Mouse (Mus musculus) testis, adult 2 months (tissue): Measurements from ENCODE around the gene Fis1. TPM values are rescaled to one million over a fixed set of nuclear protein-coding genes. Genes with fewer than 3 reads are reported as not detected.
"Not testable (repeated sequence)": the region's sequence is repeated elsewhere in the genome, so short reads cannot be mapped to it uniquely, and the experiment has no call there.

Experiments used
- H3K27ac ChIP-seq: fragments of 200-500 bp; 2 replicates; pipeline ENCODE4 v1.5.1; 2012; ENCODE audit warnings: low read depth, low read length; ENCODE audit not compliant: control insufficient read depth, insufficient read depth
- H3K27me3 ChIP-seq: fragments of 200-500 bp; 2 replicates; pipeline ENCODE4 v1.6.1; 2012; ENCODE audit warnings: mild to moderate bottlenecking, low read length, moderate library complexity; ENCODE audit not compliant: control insufficient read depth, insufficient read depth
- H3K36me3 ChIP-seq: fragments of 200-500 bp; 2 replicates; pipeline ENCODE4 v1.6.1; 2012; ENCODE audit warnings: mild to moderate bottlenecking, low read length; ENCODE audit not compliant: control insufficient read depth, insufficient read depth
- H3K4me1 ChIP-seq: fragments of 200-500 bp; 2 replicates; pipeline ENCODE4 v1.6.1; 2012; ENCODE audit warnings: low read length; ENCODE audit not compliant: control insufficient read depth, insufficient read depth
- H3K4me3 ChIP-seq: fragments of 200-500 bp; 2 replicates; pipeline ENCODE4 v1.5.1; 2012; ENCODE audit warnings: low read depth, mild to moderate bottlenecking, low read length, moderate library complexity, mixed read lengths; ENCODE audit not compliant: control insufficient read depth
- CTCF ChIP-seq: fragments of 200-500 bp; IDR thresholded peaks from 2 replicates; pipeline ENCODE4 v1.5.1; 2012; ENCODE audit warnings: low read depth, mild to moderate bottlenecking, inconsistent platforms, low read length, moderate library complexity; ENCODE audit not compliant: control insufficient read depth, insufficient read depth, insufficient replicate concordance
- POLR2A ChIP-seq: fragments of 200-500 bp; IDR thresholded peaks from 2 replicates; pipeline ENCODE4 v1.6.1; 2012; ENCODE audit warnings: low read depth, mild to moderate bottlenecking, inconsistent platforms, low read length, moderate library complexity; ENCODE audit not compliant: control insufficient read depth
- polyA plus RNA-seq: library from polyadenylated mRNA; depleted of rRNA; stranded (reverse); fragments of >200 nt; gene quantifications from 2 replicates; pipeline ENCODE4 v1.2.3, GENCODE M21; 2012

Gene Fis1
- polyA plus RNA-seq, 1 experiment, result 71.3 TPM

DNA sequence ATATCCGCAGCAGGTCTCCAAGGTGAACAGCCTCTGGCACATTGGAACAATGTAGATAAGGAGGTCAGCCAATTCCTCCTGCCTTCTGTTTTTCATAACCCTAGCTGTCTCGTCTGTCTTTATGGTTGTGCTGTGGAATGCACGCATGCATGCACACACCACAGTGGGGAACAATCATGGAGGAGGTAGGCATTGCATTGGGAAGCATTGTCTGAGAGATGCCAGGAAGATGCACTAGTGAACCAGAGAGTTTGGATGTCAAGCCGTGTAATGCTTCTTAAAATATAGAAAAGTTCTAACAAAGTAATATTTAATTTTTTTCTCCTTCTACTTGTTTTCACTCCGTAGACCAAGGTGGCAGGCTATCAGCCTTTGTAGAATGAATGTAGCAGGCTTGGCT lies 20.1 kb upstream of the Fis1 start:
- Histone ChIP-seq H3K4me1 (peaks cover 12% of the 10 kb centered on the region), H3K27me3 (no peaks in the 10 kb centered on the region), H3K27ac (no peak overlapping the region), H3K36me3 (no peaks in the 10 kb centered on the region; the same call in 1 of the 2 replicates), H3K4me3 (no peak overlapping the region)
- TF ChIP-seq CTCF, result no peak

DNA sequence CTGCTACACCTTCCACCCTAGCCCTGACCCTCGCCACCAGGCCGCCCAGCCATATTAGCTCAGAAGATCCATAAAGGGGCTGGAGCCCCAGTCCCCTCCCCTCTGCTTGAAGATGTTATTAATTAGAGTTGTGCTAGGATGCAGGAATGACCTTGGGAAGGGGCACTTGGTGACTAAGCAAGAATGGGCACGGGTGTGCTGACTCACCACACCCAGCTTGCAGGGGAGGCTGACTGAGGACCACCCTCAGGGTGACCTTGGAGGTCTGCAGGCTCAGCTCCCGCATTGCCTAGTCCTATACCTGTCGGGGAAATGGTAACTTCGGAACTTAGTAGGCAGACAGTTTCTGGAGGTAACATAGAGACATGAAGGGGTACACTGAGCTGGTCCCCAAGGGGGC lies 19.1 kb upstream of the Fis1 start:
- H3K27ac ChIP-seq, result no peak overlapping the region
- no peaks in the 10 kb centered on the region for H3K27me3 ChIP-seq
- H3K36me3 ChIP-seq, result no peaks in the 10 kb centered on the region; the same call in 1 of the 2 replicates
- TF ChIP-seq CTCF, result no peak
- no peak for TF ChIP-seq POLR2A
- H3K4me3 ChIP-seq, result no peak overlapping the region
- peaks cover 13% of the 10 kb centered on the region for H3K4me1 ChIP-seq

DNA sequence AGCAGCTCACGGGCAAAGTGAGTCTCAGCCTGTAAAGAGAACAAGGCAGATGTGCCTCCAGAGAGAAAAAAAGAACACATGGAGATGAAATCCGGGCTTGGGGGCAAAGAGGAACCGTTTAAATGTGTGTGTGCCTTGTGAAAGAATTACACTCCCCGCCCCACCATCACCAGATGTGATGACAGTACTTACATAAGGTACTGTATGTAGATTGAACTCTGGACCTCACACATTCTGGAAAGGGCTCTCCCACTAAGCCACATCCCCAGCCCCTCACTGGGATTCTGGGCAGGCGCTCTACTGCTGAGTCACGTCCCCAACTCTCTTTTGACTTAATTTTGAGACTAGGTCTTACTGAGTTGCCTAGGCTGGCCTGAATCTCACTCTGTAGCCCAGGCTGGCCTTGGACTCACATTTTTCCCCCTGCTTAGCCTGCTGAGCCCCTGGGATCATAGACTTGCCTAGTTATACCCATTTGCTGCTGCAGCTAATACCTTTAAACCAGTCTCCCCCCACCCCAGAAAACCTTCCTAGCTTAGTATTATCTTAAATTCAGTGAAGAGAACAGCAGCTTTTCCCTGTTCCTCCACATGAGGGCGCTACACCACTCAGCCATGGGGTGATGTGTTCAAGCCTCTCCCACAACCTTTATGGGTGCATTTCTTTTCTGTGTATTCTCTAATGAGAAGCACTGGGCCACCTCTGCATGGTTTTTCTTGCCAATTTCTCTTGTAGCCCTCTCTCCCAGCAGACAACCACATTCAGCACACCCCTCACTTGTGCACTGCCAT lies 17.0 kb upstream of the Fis1 start:
- Histone ChIP-seq H3K27me3 (no peaks in the 10 kb centered on the region), H3K4me1 (peaks cover 13% of the 10 kb centered on the region), H3K27ac (no peak overlapping the region), H3K4me3 (no peak overlapping the region), H3K36me3 (no peaks in the 10 kb centered on the region)
- TF ChIP-seq POLR2A, result no peak
- TF ChIP-seq CTCF, result peak; percentile 30; the same call in 1 of the 2 replicates

DNA sequence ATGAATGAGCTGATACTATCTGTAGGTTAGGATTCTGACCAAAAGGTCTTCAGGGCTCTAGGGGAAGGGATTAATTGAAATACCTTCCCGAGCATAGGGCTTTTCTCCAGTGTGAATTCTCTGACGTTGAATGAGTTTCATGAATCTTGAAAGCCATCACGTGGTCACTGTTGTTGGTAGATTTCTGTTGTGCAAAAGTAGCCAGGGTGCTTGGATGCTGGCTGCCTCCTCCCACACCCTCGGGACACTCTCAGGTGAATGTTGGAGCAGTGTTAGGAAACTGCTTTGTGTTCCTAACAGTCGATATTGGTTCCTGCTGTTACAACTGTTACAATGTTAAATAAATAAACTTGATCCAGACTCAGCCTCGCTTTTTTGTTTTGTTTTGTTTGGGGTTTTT lies 16.3 kb upstream of the Fis1 start:
- Histone ChIP-seq H3K4me1 (peaks cover 13% of the 10 kb centered on the region), H3K4me3 (no peak overlapping the region), H3K27me3 (no peaks in the 10 kb centered on the region), H3K27ac (no peak overlapping the region), H3K36me3 (no peaks in the 10 kb centered on the region)
- TF ChIP-seq CTCF, result no peak
- no peak for TF ChIP-seq POLR2A

DNA sequence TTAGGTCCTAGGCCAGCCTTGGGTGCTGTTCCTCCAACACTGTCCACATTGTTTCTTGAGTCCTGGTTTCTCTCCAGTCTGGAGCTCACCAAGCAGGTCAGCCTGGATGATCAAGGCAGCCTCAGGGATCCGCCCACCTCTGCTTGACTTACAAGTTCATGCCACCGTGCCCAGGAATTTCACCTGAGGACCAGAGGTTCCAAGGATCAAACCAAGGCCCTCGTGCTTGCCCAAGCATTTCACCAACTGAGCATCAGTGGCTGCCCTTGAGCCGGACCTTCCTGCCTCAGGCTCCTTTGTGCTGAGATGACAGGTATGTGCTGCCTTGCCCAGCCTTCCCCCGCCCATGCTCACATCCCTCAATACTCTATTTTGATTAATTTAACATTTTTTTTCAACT lies 15.5 kb upstream of the Fis1 start:
- H3K27ac ChIP-seq, result no peak overlapping the region
- no peak for TF ChIP-seq CTCF
- no peak for TF ChIP-seq POLR2A
- no peak overlapping the region for H3K4me3 ChIP-seq
- peaks cover 12% of the 10 kb centered on the region for H3K4me1 ChIP-seq
- no peaks in the 10 kb centered on the region for H3K27me3 ChIP-seq
- no peaks in the 10 kb centered on the region; the same call in 1 of the 2 replicates for H3K36me3 ChIP-seq

DNA sequence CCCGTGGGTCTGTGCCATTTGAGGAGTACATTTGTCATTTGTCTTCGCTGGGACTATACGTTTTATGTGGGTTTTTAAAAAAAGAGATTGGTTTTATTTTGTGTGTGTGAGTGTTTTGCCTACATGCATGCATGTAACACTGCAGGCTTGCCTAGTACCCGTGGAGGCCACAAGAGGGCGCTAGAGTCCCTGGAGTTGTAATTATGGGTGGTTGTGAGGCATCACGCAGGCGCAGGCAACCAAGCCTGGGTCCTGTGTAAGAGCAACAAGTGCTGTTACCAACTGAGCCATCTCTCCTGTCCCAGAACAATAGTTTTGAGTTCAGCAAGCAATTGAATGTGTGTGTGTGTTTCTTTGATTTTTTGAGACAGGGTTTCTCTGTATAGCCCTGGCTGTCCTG lies 13.8 kb upstream of the Fis1 start:
- Histone ChIP-seq H3K4me1 (peaks cover 8% of the 10 kb centered on the region), H3K36me3 (no peaks in the 10 kb centered on the region; the same call in 1 of the 2 replicates), H3K27ac (no peak overlapping the region), H3K27me3 (no peaks in the 10 kb centered on the region), H3K4me3 (no peak overlapping the region)
- no peak for TF ChIP-seq POLR2A
- TF ChIP-seq CTCF, result peak; percentile 94; the same call in 1 of the 2 replicates

DNA sequence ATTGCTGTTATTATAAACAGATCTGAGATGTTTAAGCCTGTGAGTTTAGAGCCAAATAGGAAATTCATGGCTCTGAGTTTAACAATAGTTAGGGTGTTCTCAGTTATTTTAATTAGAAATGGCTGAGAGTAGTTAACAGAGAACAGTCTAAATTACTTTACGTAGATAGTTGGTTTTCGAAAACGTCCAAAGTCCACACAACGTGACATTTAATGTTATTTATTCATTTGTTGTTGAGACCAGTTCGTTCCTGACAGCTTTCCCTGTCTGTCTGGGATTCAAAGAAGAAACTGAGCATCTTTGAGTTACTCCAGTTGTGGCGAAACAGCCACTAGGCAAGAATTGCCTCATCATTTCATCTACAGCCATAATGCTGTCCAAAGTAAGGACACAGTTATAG lies 13.0 kb upstream of the Fis1 start:
- not testable (repeated sequence) for H3K27ac ChIP-seq, H3K36me3 ChIP-seq, H3K27me3 ChIP-seq, H3K4me1 ChIP-seq, H3K4me3 ChIP-seq

DNA sequence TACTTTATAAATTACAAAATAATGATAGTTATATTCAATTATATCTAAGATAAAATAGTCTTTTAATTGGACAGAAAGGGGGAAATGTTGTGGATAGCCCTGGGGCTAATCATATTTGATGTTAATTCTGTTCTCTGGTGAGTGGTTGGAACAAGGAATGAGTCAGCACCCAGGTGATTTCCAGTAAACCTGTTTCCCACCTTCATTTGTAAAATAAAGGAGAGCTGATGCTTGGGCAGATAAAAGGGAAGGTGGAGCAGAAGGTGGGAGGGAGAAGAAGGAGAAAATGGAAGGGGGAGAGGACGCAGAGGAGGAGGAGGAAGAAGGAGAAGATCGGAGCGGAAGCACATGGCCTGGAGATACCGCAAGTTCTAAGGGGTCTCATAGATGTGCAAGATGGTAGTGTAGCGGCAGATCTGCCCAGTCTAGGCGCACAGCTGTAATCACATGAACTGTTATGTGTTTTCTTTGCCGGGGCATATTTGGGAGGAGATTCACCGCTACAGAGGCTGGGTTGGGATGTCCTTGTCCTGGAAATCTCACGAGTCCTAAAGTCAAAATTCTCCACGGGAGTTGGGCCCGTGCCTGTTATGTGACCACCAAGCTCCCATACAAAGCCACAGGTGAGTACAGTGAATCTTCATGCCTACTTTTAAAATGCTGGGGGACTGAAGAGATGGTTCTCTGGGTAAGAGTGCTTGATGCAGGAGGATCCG lies 12.1 kb upstream of the Fis1 start:
- no peak overlapping the region for H3K4me3 ChIP-seq
- no peaks in the 10 kb centered on the region for H3K27me3 ChIP-seq
- peaks cover 8% of the 10 kb centered on the region for H3K4me1 ChIP-seq
- TF ChIP-seq CTCF (no peak), POLR2A (no peak)
- H3K27ac ChIP-seq, result no peak overlapping the region
- no peaks in the 10 kb centered on the region; the same call in 1 of the 2 replicates for H3K36me3 ChIP-seq
